Mouse (Mus musculus) kidney, postnatal 36 days (tissue): ENCODE data around the gene Med13.
"Not testable (repeated sequence)": the region's sequence is repeated elsewhere in the genome, so short reads cannot be mapped to it uniquely, and the experiment has no call there.

Experiments used
- DNase-seq, 2 experiments: peaks; one replicate each; pipeline ENCODE4 v3.0.0; 2021 to 2022; ENCODE audit warnings: mixed read lengths in 2 of 2

Med13 gene

DNA sequence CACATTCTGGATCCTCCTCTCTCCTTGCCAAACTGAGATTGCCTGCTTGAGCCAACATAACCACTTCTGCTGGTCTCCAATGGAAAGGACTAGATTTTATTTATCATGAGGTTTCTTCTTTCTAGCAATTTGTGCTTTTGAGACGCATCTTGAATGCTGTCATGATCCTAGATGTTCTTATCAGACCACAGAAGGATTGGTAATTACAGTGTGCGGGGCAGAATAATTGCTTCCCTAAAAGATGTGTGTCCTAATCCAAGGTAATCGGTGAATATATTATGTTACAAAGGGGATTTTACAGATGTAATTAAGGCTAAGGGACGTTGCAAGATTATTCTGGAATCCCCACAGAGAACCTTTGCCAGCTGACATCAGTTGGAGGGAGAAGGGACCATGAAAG, 21.6 kb upstream of the Med13 start:
- no peak for DNase-seq

DNA sequence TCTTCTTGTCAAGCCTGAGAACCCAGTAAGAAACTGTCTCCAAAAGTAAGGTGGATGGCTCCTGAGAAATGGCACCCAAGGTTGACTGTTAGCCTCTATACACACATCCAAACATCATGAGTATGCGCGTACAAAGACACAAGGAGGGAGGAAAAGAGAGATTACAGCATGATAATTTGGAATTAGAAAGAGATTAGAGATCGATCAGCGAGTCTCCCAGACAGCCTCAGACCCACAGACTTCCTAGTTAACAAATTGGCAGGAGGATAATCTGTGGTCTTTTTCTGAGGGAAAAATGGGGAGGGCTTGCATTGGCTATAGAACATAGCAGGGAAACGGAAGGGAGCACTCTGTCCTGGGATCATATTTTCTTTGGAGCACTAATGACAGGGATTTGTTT, 20.4 kb upstream of the Med13 start:
- no peak for DNase-seq

DNA sequence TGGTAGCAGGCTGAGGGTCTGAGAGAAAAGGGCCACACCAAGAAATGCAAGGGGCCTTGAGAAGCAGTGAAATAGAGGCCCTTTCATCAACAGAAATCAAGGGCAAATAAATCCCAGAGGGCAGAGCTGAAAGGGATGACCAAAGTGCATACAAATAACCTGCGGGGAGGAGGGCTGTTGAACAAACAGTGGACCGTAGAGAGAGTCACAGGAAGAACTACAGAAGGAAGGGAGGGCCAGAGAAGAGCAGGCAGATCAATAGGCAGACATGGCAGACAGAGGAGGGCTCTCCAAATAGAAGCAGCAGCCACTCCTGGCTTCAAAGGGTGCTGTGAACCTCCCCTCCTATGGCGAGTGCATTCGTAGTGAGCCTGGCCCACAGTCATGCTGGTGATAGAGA, 19.3 kb upstream of the Med13 start:
- no peak for DNase-seq

DNA sequence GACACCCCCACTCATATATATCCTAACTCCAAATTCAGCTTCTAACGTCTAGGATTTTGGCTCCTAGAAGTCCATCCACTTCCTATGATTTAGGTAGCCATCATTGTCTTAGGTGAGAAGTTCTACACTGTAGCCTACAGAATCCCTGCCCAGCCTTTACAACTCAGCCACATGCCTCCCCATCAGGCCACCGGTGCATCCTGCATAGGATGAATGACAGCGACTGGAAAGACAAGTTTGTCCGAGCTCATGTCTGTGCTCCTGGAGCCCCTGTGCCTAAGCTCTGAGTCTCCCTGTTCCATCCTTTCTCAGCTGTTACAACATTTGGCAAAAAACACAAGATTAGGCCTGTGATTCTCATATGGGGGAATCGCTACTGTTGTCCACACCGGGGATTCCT, 17.7 kb upstream of the Med13 start:
- no peak for DNase-seq

DNA sequence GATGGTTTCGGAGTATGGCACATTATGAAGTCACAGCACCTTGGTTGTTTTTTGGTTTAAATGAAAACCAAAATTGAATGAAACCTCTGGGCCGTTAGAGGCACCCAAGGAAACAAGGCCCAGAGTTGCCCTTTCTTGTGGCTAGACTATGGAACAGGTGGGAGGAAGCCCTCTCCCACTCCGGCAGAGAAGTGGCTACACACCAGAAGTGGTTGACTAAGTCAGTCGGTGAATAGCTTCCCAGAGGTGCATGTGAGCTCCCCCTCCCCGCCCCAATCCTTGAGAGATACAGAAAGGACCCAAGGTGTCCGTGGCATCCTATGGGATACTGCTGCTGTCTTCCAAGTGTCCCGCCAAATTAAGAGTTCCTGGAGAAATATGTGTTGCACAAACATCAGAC, 13.9 kb upstream of the Med13 start:
- no peak for DNase-seq

DNA sequence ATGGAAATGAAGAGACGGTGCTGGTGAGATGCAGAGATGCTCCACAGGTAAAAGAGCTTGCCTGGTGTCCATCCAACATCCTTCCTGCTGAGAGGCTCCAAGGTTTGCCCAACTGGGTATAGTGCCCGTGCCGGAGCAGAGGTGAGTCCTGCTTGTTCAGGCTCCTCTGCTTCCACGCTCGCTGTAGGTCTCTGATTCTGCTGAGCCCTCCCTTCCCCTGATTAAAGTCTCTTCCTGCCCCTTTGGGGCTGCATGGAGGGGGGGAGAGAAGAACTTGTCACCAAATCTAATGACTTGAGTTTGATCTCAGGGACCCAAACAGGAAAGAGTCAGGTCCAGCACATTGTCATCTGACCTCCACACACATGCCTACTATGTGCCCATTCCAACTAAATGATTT, 12.5 kb upstream of the Med13 start:
- DNase-seq = no peak

DNA sequence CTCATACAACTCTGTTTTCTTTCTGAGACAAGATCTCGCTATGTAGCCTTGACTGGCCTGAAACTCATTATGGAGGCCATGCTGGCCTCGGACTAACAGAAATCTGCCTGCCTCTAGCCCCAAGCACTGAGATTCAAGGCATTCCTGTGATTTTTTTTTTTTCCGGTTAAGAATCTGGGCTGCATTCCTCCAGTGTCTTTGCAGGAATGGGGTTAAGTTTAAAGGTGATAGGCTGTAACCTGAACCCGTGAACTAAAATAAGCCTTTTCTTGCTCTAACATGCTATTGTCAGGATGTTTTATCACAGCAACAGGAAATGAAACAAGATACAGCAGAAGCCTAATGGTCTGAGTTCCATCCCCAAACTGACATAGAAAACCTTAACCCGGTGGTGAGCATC, 11.6 kb upstream of the Med13 start:
- DNase-seq = no peak

DNA sequence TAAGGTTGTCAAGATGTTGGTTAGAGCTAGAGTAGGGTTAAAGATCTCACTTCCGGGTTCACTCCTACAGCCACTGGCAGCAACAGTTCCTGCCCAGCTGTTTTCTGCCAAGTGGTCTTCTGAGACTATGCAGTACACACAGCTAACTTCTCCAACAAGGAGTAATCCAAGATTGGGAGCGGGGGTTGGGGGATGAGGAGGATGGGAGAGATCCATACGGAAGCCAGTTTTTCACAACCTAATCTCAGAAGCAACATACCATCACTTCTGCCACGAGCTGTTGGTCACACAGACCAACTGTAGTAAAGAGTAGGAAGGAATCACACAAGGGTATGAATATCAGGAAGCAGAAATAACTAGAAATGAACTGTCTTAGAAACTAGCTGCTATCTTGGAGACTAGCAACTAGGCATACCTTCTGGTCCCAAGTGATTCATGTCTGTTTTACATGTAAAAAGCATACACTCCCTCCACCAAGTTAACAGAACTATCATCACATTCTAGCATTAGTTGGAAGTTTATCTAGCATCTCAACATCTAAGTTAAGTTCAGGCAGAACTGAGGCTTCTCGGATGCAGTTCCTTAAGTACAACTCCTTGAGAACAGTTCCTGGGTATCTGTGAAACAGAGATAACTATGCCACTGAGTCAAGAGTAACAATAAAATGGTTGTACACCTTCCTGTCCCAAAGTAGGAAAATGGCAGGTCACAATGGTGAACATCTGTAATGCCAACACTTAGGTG, 7.5 kb upstream of the Med13 start:
- DNase-seq = no peak

DNA sequence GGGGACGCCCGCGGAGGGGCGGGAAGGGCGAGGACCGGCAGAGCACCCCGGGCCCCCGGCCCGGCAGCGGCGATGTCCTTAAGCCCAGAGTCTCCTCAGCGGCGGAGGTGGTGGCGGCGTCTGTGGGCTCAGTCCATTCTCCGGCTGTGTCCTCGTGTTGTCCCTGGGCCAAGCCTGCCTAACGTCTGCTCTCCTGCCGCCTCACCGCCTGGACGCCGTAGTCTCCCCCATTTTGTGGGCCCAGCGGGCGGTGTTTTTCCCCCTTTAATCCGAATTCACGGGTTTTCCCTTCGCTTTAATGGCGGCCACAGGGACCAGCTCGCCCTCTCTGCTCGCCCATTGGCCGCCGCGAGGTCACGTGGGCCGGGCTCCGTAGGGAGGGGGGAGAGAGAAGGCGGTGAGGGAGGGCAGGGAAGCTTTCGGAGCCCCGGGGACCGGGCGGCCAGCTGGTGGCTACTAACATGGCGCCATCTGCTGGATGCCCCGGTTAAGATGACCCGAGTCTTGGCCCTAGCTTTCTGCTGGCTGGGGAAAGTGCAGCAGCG, 654 bp upstream of the Med13 start:
- DNase-seq = peak; percentile 99 to 100

DNA sequence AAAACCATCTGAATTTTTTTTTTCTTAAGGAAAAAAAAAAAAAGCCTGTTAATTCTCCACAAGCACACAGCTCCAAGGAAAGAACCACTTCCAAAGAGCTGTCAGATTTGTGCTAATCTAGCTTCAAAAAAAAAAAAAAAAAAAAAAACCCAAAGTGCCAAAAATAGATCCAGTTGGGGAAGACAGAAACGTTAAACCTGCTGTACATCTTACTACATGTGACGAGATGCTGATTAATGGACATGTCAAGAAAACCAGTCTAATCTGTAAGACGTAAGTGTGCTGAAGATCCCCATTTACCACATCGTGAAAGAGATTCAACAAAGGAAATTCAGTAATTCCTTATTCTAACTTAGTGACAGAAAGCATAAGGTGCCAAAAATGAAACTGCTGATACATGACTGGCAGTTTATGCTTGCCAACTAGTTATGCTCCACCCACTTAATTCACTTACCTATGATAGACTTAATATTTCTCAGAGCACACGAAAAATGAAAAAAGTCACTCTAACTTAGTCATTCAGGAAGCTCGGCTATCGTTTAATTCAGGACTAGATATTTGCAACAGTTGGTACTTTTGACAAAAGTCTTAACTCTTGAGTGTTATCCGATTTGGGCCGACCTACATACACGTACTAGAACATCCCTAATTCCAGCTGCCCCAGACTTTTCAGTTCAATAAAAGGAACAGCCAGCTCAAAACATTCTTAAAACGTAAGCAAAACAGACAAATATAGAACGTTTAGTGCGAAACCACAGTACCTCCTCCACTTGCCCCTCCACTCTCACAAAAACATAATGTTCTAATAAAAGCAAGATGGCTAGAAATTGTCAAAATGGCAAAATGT, 1.2 kb downstream of the Med13 start:
- DNase-seq = peak in 1 of 2 experiments; percentile 14

DNA sequence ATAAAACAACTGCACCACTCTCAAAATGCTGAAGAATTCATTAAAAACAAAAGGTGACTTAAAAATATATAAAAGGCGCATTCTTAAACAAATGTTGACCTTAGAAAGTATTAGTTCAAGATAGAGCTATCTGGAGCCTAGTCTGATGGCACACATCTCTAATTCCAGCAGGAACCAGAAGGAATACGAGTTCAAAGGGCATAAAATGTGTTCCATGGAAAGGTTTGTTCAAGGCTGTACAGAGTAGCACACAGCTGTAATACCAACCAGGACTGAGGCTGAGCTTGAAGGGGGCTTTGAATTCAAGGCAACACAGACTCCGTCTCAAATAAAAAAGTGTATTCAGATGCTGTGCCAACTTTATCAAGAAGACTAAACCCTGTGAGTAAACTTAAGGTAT, 3.8 kb downstream of the Med13 start:
- DNase-seq = peak in 1 of 2 experiments; percentile 27

DNA sequence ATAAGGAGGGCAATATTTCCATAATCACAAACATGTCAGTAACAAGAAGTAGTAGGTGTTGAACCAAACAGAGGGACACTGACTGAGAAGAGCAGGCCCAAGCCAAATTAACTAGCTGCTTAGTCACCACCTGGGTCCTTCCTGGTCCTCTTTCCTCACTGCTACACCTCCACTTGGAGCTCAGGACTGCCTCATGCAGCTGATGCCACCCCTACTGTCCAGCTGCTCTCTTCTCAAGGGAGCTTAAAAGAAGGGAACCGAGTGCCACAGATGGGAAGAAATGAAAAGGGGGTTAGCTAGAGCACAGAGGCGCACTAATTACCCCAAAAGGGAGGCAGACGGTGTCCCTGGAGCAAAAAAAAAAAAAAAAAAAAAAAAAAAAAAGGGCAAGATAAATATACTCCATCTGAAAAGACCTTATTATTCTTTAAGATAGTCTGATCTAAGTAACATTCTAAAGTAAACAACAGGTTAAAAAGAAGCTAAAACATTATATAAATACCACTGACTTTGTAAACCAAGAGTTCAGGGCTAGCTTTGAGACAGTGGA, 5.6 kb downstream of the Med13 start:
- DNase-seq = no peak

DNA sequence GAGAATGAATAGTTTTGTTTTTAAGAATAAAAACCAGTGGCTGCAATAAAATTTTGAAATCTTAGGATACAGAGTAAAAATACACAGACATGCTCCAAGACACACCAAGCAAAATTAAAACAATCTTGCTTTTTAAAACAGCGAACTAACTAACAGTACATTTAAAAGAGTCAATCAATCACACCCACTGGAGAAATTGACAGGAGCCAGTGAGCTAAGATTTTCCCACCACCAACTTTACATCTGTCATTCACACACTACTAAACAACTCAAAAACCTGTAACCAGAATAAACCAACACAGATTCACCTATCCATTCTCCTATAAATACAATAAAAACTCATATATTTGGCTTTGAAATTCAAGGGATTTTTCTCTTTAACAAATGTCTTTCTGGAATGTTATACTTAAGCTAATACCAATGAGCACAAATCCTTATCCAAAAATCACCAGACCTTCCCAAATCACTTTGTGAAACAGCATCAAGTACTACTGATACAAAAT, 6.7 kb downstream of the Med13 start:
- no peak for DNase-seq

DNA sequence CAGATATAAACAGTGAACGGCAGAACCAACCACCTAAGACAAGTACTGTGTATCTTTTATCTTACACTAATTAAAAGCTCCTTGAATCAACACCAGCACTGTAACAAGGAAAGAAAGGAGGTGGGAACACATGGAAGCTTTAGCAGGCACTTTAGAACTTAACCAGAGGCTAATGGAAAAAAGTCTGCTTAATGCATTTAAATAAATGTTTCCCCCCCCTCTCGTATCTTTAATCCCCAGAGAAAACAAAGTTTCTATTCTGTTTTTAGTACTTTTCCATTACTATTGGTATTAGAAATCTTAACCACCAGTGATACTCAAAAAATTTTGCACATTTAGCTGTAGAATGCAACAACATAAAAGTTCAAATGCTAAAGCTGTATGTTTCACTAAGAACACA, 8.1 kb downstream of the Med13 start:
- no peak for DNase-seq

DNA sequence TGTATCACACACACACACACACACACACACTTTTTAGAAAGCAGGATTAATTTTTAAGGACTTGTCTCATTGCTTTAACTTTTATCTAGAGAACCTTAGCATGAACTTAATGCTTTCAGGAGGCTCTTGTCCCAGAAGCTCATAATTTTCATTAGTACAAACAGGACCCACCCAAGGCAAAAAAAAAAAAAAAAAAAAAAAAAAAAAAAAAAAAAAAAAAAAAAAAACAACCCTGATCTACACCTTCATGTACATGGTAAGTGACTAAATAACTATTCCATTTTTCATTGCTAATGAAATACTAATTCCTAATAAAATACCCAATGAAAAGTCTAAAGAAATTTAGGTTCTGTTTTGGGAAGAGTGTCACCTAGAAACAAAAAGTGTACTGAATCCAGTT, 8.5 kb downstream of the Med13 start:
- DNase-seq = no peak

DNA sequence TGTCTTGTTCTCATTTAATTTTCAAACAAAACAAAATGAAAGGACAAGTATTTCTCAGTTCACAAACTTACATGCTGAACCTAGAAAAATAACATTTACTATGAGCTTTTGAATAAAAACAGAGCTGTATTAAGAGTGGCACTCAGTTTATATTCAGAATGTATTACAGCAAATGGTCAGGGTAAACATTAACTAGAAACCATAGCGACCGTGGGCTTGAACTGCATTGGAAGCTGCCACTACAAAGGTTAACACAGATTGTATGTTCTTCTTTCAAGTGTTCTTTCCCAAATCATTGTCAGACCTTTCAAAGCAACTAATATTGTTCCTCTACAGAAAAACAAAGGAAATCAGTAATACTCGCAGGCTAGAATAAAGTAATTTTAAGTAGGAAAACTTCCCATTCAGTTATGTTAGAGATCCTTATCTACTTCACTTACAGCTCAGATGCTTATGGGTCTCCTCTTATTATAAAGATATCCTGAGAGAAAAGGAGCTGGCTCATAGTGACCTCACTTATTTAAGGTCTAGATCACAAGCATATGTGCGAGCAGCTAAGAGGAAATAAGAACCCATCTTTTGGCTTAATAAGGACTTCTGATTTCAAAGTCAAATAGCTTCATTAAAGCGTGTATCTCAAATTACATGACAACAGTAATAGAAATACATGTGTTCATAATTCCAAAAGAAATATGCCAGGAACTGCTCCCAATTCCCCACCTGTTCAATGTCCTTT, 9.8 kb downstream of the Med13 start:
- DNase-seq = peak in 1 of 2 experiments; percentile 29

DNA sequence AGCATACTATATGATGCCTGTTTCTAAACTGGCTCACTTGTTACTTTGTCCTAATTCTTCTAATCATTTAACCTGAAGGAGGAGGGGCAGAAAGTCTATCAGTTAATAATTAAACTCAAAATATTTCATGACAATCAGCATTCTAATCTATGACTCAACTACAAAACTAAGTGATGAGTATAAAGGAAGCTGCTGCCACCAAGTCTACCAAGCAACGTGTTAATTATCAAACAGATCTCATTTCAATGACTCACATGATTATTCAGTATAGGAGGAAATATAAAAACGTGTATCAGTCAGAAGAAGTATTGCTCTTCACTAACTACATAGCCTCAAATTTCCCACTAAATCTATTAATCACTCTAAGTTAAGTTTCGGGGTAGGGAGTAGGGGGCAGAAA, 10.9 kb downstream of the Med13 start:
- DNase-seq = peak in 1 of 2 experiments; percentile 25

DNA sequence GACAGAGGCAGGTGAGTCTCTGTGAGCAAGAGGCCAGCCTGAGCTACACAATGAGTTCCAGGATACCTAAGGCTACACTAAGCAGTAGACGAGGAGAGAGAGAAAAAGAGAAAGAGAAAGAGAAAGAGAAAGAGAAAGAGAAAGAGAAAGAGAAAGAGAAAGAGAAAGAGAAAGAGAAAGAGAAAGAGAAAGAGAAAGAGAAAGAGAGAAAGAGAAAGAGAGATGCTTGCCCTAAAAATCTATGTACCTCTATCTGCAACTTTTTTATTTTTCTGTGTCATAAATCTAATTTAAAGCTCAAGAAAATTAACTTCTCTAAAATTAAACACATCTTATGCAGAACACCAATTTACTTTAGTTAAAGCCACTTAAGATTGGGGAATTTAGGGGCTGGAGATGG, 12.5 kb downstream of the Med13 start:
- not testable (repeated sequence) for DNase-seq

DNA sequence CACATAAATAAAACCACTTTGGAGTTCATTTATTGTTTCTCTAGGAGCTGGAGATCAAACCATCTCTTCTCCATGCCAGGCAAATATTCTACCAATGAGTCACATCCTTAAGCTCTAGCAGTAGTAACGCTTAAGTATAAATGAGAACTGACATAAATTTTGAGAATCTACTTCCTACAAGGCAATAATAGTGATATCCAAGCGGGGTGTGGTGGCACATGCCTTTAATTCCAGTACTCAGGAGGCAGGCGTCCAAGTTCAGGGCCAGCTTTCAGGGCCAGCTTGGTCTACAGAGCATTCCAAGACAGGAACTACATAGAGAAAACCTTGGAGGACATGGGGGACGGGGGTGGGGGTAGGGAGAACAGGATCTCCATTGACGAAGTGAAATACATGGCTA, 33.2 kb downstream of the Med13 start:
- peak; percentile 29 to 33 for DNase-seq

DNA sequence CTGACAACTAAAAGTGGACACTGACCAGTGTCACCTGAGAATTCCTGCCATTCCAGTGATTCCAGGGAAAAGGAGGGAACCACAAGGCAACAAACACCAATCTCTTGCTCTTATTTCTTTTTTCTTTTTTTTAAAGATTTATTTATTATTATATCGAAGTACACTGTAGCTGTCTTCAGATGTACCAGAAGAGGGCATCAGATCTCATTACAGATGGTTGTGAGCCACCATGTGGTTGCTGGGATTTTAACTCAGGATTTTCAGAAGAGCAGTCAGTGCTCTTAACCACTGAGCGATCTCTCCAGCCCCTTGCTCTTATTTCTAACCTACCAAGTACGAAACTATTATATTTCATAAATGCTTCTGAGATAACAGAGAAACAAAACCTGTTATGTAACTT, 42.4 kb downstream of the Med13 start:
- not testable (repeated sequence) for DNase-seq

DNA sequence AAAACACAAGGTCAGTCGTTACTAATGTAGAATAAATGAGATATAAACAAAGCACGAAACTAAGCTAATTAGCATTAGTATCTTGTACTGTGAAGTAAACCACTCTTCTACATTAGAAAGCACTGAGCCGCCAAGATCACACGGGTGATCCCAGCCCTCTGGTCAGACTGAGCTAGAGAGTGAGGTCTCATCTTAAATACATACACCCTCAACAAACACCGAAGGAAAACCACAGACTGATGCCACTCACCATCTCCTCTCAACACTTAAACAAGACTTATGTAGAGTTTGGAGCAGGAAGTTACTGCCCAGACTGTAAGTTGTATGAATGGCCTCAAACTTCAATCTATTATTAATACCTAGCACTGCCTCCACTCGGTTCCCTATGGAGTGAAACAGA, 47.1 kb downstream of the Med13 start:
- DNase-seq = no peak

DNA sequence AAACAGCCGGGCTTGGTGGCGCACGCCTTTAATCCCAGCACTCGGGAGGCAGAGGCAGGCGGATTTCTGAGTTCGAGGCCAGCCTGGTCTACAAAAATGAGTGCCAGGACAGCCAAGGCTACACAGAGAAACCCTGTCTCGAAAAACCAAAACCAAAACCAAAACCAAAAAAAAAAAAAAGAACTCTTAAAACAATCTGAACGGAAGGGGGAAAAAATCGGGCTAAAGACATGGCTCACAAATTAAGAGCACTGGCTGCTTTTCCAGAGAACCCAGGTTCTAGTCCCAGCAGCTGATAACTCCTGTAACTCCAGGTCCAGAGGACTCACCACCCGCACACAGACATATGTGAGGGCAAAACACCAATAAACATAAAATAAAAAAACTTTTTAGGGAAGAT, 65.2 kb downstream of the Med13 start:
- not testable (repeated sequence) for DNase-seq

DNA sequence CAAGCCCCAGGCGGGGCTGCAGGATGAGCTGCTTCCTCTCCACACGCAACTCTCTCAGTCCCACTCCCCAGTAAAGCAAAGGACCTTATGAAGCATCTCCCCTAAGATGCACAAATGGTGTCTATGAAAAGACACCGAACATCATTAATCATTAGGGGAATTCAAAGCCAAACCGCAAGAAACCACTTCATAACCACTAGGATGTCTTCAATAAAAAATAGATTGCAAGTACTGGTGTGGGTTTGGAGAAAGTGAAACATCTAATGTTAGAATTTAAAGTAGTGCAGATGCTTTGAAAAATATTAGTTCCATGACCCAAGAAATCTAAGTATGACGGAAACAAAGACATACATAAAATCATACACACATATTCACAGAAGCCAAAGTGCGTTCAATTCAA, 65.7 kb downstream of the Med13 start:
- no peak for DNase-seq
